Mouse (Mus musculus): Measurements from ENCODE around the gene Rad51c. TPM values are rescaled to one million over a fixed set of nuclear protein-coding genes. Genes with fewer than 3 reads are reported as not detected.

Gene Rad51c
- 2.1 TPM for total RNA-seq (2023)

DNA sequence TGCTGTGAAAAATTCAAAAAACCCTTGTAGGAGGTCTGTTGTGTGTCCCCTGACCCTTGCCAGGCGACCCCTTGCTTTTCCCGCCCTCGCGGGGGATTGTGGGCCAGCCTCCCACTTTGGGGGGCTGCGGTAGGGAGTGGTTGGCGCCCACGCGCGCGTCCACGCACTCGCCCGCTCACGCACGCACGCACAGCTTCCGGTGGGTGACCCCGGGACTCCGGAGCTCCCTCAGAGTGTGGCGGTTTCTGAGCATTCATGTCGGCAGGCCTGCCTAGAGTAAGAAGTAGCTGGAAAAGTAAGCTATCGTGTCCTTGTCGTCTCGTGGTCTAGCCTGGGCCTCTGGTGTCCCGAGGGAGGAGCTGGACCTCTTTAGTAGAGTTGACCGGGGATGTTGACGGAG is at the start of gene Rad51c, which contains the start of gene Tex14:
Rad51c (minus strand) TSS at position 79 of the 400 bp plus-strand sequence.
Tex14 (plus strand) TSS at position 190 of the 400 bp plus-strand sequence.

DNA sequence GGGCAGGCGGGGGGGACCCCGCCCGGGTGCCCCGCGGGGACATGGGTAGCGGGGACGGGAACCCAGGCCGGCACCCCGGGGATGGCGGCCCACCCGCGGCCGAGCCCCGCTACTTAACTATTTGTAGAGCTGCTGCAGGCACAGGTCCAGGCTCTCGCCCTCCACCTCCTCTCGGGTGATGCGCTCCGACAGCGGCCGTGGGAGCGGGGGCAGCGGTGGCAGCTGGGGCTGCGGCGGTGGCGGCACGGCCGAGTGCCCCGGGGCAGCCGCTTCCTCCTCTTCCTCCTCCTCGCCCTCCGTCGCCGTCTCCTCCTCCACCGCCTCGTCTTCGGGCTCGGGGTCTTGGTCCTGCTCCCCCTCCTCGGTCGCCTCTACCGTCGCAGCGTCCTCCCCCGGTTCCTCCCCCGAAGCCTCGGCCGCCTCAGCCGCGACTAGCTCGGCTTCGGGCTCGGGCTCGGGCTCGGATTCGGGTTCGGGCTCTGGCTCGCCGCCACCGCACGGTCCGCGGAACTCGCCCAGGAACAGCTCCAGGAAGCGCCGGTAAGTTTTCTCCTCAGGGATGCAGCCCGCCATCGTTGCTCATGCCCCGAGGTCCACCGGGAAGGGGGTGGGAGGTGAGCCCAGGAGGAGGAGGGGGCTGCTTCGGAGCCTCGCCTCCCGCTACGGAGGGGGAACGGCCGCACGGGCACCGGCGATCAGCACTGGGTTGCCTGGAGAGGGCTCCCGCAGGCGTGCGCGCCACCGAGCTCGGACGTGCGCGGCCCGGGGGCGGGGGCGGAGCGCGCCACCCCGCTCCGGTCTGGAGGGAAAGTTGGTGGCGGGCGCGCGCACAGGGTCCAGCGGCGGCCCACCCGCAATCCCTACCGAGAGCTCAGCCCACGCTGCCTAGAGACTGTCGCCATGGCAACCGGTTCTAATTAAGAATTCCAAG is 46.2 kb downstream of the Rad51c start, which contains the start of gene Ppm1e:
Ppm1e (minus strand) TSS at position 693 of the 931 bp plus-strand sequence.

Other genes with a start within 250 kb of the Rad51c start
- 0.79 TPM for gene Ppm1e, start 45.9 kb downstream of the Rad51c start, total RNA-seq (2023)
- gene Tex14, start 111 bp upstream of the Rad51c start, total RNA-seq (2023), result 0.29 TPM
- gene Gm11492, start 161.7 kb upstream of the Rad51c start, total RNA-seq (2023), result not detected
- 4.5 TPM for gene Sept4, start 163.9 kb upstream of the Rad51c start, total RNA-seq (2023)
- gene Mtmr4, start 187.2 kb upstream of the Rad51c start, total RNA-seq (2023), result 21.4 TPM
- gene Hsf5, start 212.2 kb upstream of the Rad51c start, total RNA-seq (2023), result 0.29 TPM